Mouse (Mus musculus) limb, embryonic 12.5 days (tissue): Measurements from ENCODE around the gene Fads2. TPM values are rescaled to one million over a fixed set of nuclear protein-coding genes. Genes with fewer than 3 reads are reported as not detected.
A peak's percentile ranks its signal among the peaks of the same experiment; 100 is the strongest.

Experiments
- ATAC-seq: fragments of 200-750 bp; cut with Nextera tagmentation; 2 replicates; pipeline ENCODE4 v1.8.0; 2017; ENCODE audit warnings: low read depth, moderate TSS enrichment; ENCODE audit not compliant: insufficient number of reproducible peaks, insufficient read depth, low FRiP score, low TSS enrichment
- H3K27ac ChIP-seq: fragments of 300-500 bp; sonication (generic); 2 replicates; pipeline ENCODE4 v1.5.1; 2016; ENCODE audit warnings: mild to moderate bottlenecking, moderate library complexity
- H3K27me3 ChIP-seq: fragments of 300-500 bp; sonication (generic); 2 replicates; pipeline ENCODE4 v1.6.1; 2016; ENCODE audit warnings: mild to moderate bottlenecking, moderate library complexity
- H3K36me3 ChIP-seq: fragments of 300-500 bp; sonication (generic); 2 replicates; pipeline ENCODE4 v1.6.1; 2016; ENCODE audit warnings: mild to moderate bottlenecking, moderate library complexity
- H3K4me1 ChIP-seq: fragments of 300-500 bp; sonication (generic); replicated peaks from 2 replicates; pipeline ENCODE4 v1.6.1; 2016
- H3K4me2 ChIP-seq: fragments of 300-500 bp; sonication (generic); 2 replicates; pipeline ENCODE4 v1.6.1; 2016; ENCODE audit warnings: mild to moderate bottlenecking, moderate library complexity
- H3K4me3 ChIP-seq: fragments of 300-500 bp; sonication (generic); replicated peaks from 2 replicates; pipeline ENCODE4 v1.5.1; 2016; ENCODE audit warnings: mild to moderate bottlenecking
- H3K9ac ChIP-seq: fragments of 300-500 bp; sonication (generic); replicated peaks from 2 replicates; pipeline ENCODE4 v1.6.1; 2016; ENCODE audit warnings: mild to moderate bottlenecking, moderate library complexity
- H3K9me3 ChIP-seq: fragments of 300-500 bp; sonication (generic); 2 replicates; pipeline ENCODE4 v1.6.1; 2016; ENCODE audit warnings: mild to moderate bottlenecking, moderate library complexity
- WGBS: fragments of 180-500 bp; shearing (Covaris S2); methylation state at CpG from one replicate; pipeline ENCODE4 v1.1.7; 2016; 5-methylcytosine and 5-hydroxymethylcytosine counted together
- polyA plus RNA-seq: library from polyadenylated mRNA; unstranded; fragments of >200 nt; fragmentation: Nextera tagmentation; extraction: Ambion mirVana; gene quantifications from 2 replicates; pipeline ENCODE4 v1.2.1, GENCODE M21; 2016

Gene Fads2
- polyA plus RNA-seq, 1 experiment from 2014 or later, result 117 TPM

DNA sequence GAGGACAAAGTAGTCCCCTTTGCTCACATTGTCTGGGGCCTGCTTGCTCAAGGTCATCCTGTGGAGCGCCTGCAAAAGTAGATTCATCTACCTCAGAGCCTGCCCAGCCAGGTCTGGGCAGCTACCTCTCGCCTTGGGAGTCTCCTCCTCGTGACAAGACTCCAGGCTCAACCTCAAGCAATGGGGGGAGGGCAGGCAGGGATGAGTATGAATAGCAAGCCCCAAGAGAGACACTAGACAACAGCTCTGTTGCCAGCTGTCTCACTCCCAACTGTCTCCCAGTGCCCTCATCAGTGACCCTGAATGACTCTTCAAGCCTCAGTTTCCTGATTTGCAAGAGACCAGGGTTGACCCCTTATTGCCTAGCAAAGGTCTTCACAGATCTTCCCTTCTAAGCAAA is 88.2 kb downstream of the Fads2 start:
- peaks cover 46% of the 10 kb centered on the region for H3K4me1 ChIP-seq
- no peak for ATAC-seq
- no peaks in the 10 kb centered on the region for H3K36me3 ChIP-seq
- no peak overlapping the region for H3K4me3 ChIP-seq
- no peaks in the 10 kb centered on the region for H3K27me3 ChIP-seq
- H3K27ac ChIP-seq, result peak overlapping the region; percentile 96
- 14% methylated on average over 3 of the region's 3 CpGs for WGBS
- H3K9ac ChIP-seq, result peak overlapping the region; percentile 42; the same call in 1 of the 2 replicates
- no peaks in the 10 kb centered on the region for H3K9me3 ChIP-seq
- H3K4me2 ChIP-seq, result peak overlapping the region; percentile 34

GRCm38 (mm10) chr19:10012827-10013278 is 88.7 kb downstream of the Fads2 start:
- Histone ChIP-seq H3K27ac (peak overlapping the region; percentile 96), H3K9me3 (no peaks in the 10 kb centered on the region), H3K36me3 (no peaks in the 10 kb centered on the region), H3K4me2 (peak overlapping the region; percentile 34; the same call in 1 of the 2 replicates), H3K9ac (peak overlapping the region; percentile 42; the same call in 1 of the 2 replicates), H3K27me3 (no peaks in the 10 kb centered on the region), H3K4me1 (peaks cover 43% of the 10 kb centered on the region), H3K4me3 (no peak overlapping the region)
- WGBS, result 5% methylated on average over 6 of the region's 6 CpGs
- ATAC-seq, result peak; percentile 19; the same call in 1 of the 2 replicates

Other genes starting within 250 kb of the Fads2 start
- gene Incenp, start 202.2 kb downstream of the Fads2 start, polyA plus RNA-seq, result 140 and 148 TPM in 2 replicates
- gene Fth1, start 121.1 kb downstream of the Fads2 start, polyA plus RNA-seq, result 1,334 and 1,385 TPM in 2 replicates
- gene Best1, start 100.1 kb downstream of the Fads2 start, polyA plus RNA-seq, result 2.2 and 2.3 TPM in 2 replicates
- 32.0 and 35.8 TPM in 2 replicates for gene Rab3il1, start 100.1 kb downstream of the Fads2 start, polyA plus RNA-seq
- gene Fads3, start 60.2 kb downstream of the Fads2 start, polyA plus RNA-seq, result 5.8 and 5.9 TPM in 2 replicates
- 134 and 144 TPM in 2 replicates for gene Fads1, start 81.1 kb upstream of the Fads2 start, polyA plus RNA-seq
- gene Tmem258, start 102.3 kb upstream of the Fads2 start, polyA plus RNA-seq, result 417 and 421 TPM in 2 replicates
- gene Fen1, start 102.4 kb upstream of the Fads2 start, polyA plus RNA-seq, result 109 and 115 TPM in 2 replicates
- 2.6 and 2.7 TPM in 2 replicates for gene Myrf, start 139.0 kb upstream of the Fads2 start, polyA plus RNA-seq
- gene Dagla, start 203.1 kb upstream of the Fads2 start, polyA plus RNA-seq, result 1.8 and 2.4 TPM in 2 replicates